In the genomic region with DNA sequence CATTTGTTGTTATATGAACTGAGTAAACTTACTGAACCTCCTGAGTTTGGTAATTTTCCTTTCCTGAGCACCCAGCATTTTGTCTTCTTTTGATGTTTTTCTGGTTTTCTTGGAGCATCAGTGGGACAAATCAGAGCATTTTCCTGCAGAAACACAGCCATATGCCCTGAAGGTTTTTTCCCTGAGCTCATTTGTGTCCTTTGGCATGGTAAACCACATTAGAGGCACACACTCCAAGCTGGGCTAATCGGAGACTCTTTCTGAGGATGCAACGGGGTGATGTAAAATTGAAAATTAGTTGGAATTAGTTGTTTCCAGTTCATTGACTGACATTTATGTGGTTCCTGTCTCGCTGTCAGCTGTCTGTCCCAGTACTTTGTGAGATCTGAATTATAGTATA, we compare ENCODE assay signal across 11 mouse cellular contexts.
"Had no signal": no experiment of that assay in that cellular context is flagged by ENCODE, and none has a peak within 500 bp of the region (broad histone marks: within the 10 kb centered on the region; RNA-seq: fewer than 3 reads in every experiment).

No protein-coding gene starts in this region.

- DNase-seq: gastrocnemius, adult 2 months; gastrocnemius, postnatal 10 days; gastrocnemius, postnatal 25 days; heart, adult 2 months; heart, postnatal 4 days; kidney, adult 18-20 months; kidney, adult 8-10 months; kidney, postnatal 10 days; kidney, postnatal 25 days; kidney, postnatal 4 days; left cerebral cortex, postnatal 4 days had no signal
